Mouse (Mus musculus): ENCODE results near the gene Acox1. TPM values are rescaled to one million over a fixed set of nuclear protein-coding genes. Genes with fewer than 3 reads are reported as not detected.
A peak's percentile ranks its signal among the peaks of the same experiment; 100 is the strongest.

Acox1 gene
- polyA plus RNA-seq, 1 experiment from 2014 or later = 98.9 TPM

GRCm38 (mm10) chr11:116131349-116132170 lies 67.3 kb downstream of the Acox1 start:
- peak overlapping the region; percentile 62 for H3K4me3 ChIP-seq (ENCODE audit: low read depth, low read length)
- H3K9ac ChIP-seq (ENCODE audit: low read depth, low read length) = peak overlapping the region; percentile 74; the same call in 1 of the 2 replicates
- peaks cover 40% of the 10 kb centered on the region; the same call in 1 of the 2 replicates for H3K36me3 ChIP-seq (ENCODE audit: control insufficient read depth, insufficient read depth)
- no peak for ATAC-seq
- WGBS = 74% methylated on average over 15 of the region's 15 CpGs
- H3K27me3 ChIP-seq (replicated peaks; ENCODE audit: control insufficient read depth, insufficient read depth, low read length) = no peaks in the 10 kb centered on the region
- no peak for TF ChIP-seq CTCF (IDR thresholded peaks at IDR 0.05; ENCODE audit: low read depth)
- H3K9me3 ChIP-seq (ENCODE audit: control insufficient read depth) = no peaks in the 10 kb centered on the region
- peak overlapping the region; percentile 97 for H3K27ac ChIP-seq (ENCODE audit: low read depth, low read length)
- H3K4me1 ChIP-seq (replicated peaks; ENCODE audit: control insufficient read depth, insufficient read depth, low read length) = peaks cover 8% of the 10 kb centered on the region
- peak overlapping the region; percentile 76 for H3K4me2 ChIP-seq (replicated peaks; ENCODE audit: low read depth)

GRCm38 (mm10) chr11:116130488-116131205 lies 68.2 kb downstream of the Acox1 start, which contains the start of gene Trim65:
Gene Trim65 (minus strand): TSS chr11:116131128.
- peaks cover 49% of the 10 kb centered on the region for H3K36me3 ChIP-seq (ENCODE audit: control insufficient read depth, insufficient read depth)
- peak within 1 kb of the TSS; percentile 62 for H3K4me3 ChIP-seq (ENCODE audit: low read depth, low read length)
- H3K27ac ChIP-seq (ENCODE audit: low read depth, low read length) = peak within 1 kb of the TSS; percentile 97
- peak within 1 kb of the TSS; percentile 74 for H3K9ac ChIP-seq (ENCODE audit: low read depth, low read length)
- peak; percentile 89 for ATAC-seq
- H3K4me1 ChIP-seq (replicated peaks; ENCODE audit: control insufficient read depth, insufficient read depth, low read length) = peaks cover 8% of the 10 kb centered on the region
- peak within 1 kb of the TSS; percentile 76 for H3K4me2 ChIP-seq (replicated peaks; ENCODE audit: low read depth)
- under 1% methylated on average over 69 of the region's 69 CpGs for WGBS
- H3K9me3 ChIP-seq (ENCODE audit: control insufficient read depth) = no peaks in the 10 kb centered on the region
- H3K27me3 ChIP-seq (replicated peaks; ENCODE audit: control insufficient read depth, insufficient read depth, low read length) = no peaks in the 10 kb centered on the region
- peak; percentile 100 for TF ChIP-seq CTCF (IDR thresholded peaks at IDR 0.05; ENCODE audit: low read depth)

GRCm38 (mm10) chr11:116129993-116130487 lies 68.8 kb downstream of the Acox1 start:
- Histone ChIP-seq H3K9me3 (ENCODE audit: control insufficient read depth) (no peaks in the 10 kb centered on the region), H3K27ac (ENCODE audit: low read depth, low read length) (peak overlapping the region; percentile 97), H3K4me1 (replicated peaks; ENCODE audit: control insufficient read depth, insufficient read depth, low read length) (peaks cover 8% of the 10 kb centered on the region), H3K27me3 (replicated peaks; ENCODE audit: control insufficient read depth, insufficient read depth, low read length) (no peaks in the 10 kb centered on the region), H3K36me3 (ENCODE audit: control insufficient read depth, insufficient read depth) (peaks cover 52% of the 10 kb centered on the region), H3K9ac (ENCODE audit: low read depth, low read length) (peak overlapping the region; percentile 74), H3K4me3 (ENCODE audit: low read depth, low read length) (peak overlapping the region; percentile 62), H3K4me2 (replicated peaks; ENCODE audit: low read depth) (peak overlapping the region; percentile 76)
- WGBS = 36% methylated on average over 8 of the region's 8 CpGs
- TF ChIP-seq CTCF (IDR thresholded peaks at IDR 0.05; ENCODE audit: low read depth) = no peak
- ATAC-seq = no peak

GRCm38 (mm10) chr11:116129091-116129790 lies 69.6 kb downstream of the Acox1 start:
- WGBS = 79% methylated on average over 9 of the region's 9 CpGs
- Histone ChIP-seq H3K4me2 (replicated peaks; ENCODE audit: low read depth) (peak overlapping the region; percentile 76; the same call in 1 of the 2 replicates), H3K27ac (ENCODE audit: low read depth, low read length) (no peak overlapping the region), H3K27me3 (replicated peaks; ENCODE audit: control insufficient read depth, insufficient read depth, low read length) (no peaks in the 10 kb centered on the region), H3K4me1 (replicated peaks; ENCODE audit: control insufficient read depth, insufficient read depth, low read length) (peaks cover 8% of the 10 kb centered on the region), H3K36me3 (ENCODE audit: control insufficient read depth, insufficient read depth) (peaks cover 47% of the 10 kb centered on the region), H3K9ac (ENCODE audit: low read depth, low read length) (no peak overlapping the region), H3K4me3 (ENCODE audit: low read depth, low read length) (no peak overlapping the region), H3K9me3 (ENCODE audit: control insufficient read depth) (no peaks in the 10 kb centered on the region)
- no peak for ATAC-seq
- no peak for TF ChIP-seq CTCF (IDR thresholded peaks at IDR 0.05; ENCODE audit: low read depth)

GRCm38 (mm10) chr11:116127986-116128385 lies 70.9 kb downstream of the Acox1 start:
- peaks cover 8% of the 10 kb centered on the region for H3K4me1 ChIP-seq (replicated peaks; ENCODE audit: control insufficient read depth, insufficient read depth, low read length)
- 76% methylated on average over 9 of the region's 9 CpGs for WGBS
- H3K27me3 ChIP-seq (replicated peaks; ENCODE audit: control insufficient read depth, insufficient read depth, low read length) = no peaks in the 10 kb centered on the region
- no peak overlapping the region for H3K27ac ChIP-seq (ENCODE audit: low read depth, low read length)
- TF ChIP-seq CTCF (IDR thresholded peaks at IDR 0.05; ENCODE audit: low read depth) = no peak
- H3K9ac ChIP-seq (ENCODE audit: low read depth, low read length) = no peak overlapping the region
- ATAC-seq = no peak
- H3K4me2 ChIP-seq (replicated peaks; ENCODE audit: low read depth) = no peak overlapping the region; the same call in 1 of the 2 replicates
- H3K36me3 ChIP-seq (ENCODE audit: control insufficient read depth, insufficient read depth) = peaks cover 52% of the 10 kb centered on the region
- no peak overlapping the region for H3K4me3 ChIP-seq (ENCODE audit: low read depth, low read length)
- no peaks in the 10 kb centered on the region for H3K9me3 ChIP-seq (ENCODE audit: control insufficient read depth)

Data from intestine, postnatal 0 days (tissue).